Mouse (Mus musculus) embryonic facial prominence, embryonic 11.5 days (tissue): ENCODE results near the gene Tfdp2. TPM values are rescaled to one million over a fixed set of nuclear protein-coding genes. Genes with fewer than 3 reads are reported as not detected.

ENCODE experiments used
- ATAC-seq: fragments of 200-750 bp; cut with Nextera tagmentation; replicated peaks from 2 replicates; pipeline ENCODE4 v1.8.0; 2017; ENCODE audit warnings: low read depth; ENCODE audit not compliant: insufficient number of reproducible peaks, low FRiP score, low TSS enrichment
- DNase-seq: peaks from one replicate; pipeline ENCODE4 v3.0.0-alpha.2; 2015; ENCODE audit warnings: low spot score
- H3K27ac ChIP-seq: fragments of 300-500 bp; sonication (generic); replicated peaks from 2 replicates; pipeline ENCODE4 v1.5.1; 2014; ENCODE audit warnings: mild to moderate bottlenecking, low read depth, low read length, control low read depth
- H3K27me3 ChIP-seq: fragments of 300-500 bp; sonication (generic); 2 replicates; pipeline ENCODE4 v1.6.1; 2014; ENCODE audit warnings: mild to moderate bottlenecking, low read length, moderate library complexity, mixed read lengths; ENCODE audit not compliant: control insufficient read depth, insufficient read depth
- H3K36me3 ChIP-seq: fragments of 300-500 bp; sonication (generic); replicated peaks from 2 replicates; pipeline ENCODE4 v1.6.1; 2014; ENCODE audit warnings: low read depth, mild to moderate bottlenecking, low read length, moderate library complexity, mixed read lengths; ENCODE audit not compliant: control insufficient read depth, insufficient read depth
- H3K4me1 ChIP-seq: fragments of 300-500 bp; sonication (generic); 2 replicates; pipeline ENCODE4 v1.6.1; 2014; ENCODE audit warnings: low read length, mixed read lengths; ENCODE audit not compliant: control insufficient read depth, insufficient read depth
- H3K4me2 ChIP-seq: fragments of 300-500 bp; sonication (generic); 2 replicates; pipeline ENCODE4 v1.6.1; 2014; ENCODE audit warnings: low read depth, mild to moderate bottlenecking, control low read depth, low read length, moderate library complexity
- H3K4me3 ChIP-seq: fragments of 300-500 bp; sonication (generic); 2 replicates; pipeline ENCODE4 v1.5.1; 2014; ENCODE audit warnings: low read depth, low read length, control low read depth
- H3K9ac ChIP-seq: fragments of 300-500 bp; sonication (generic); replicated peaks from 2 replicates; pipeline ENCODE4 v1.6.1; 2014; ENCODE audit warnings: mild to moderate bottlenecking, control low read depth, low read length
- H3K9me3 ChIP-seq: fragments of 300-500 bp; sonication (generic); replicated peaks from 2 replicates; pipeline ENCODE4 v1.6.1; 2016; ENCODE audit warnings: mild to moderate bottlenecking, low read length, inconsistent platforms, mixed read lengths; ENCODE audit not compliant: control insufficient read depth
- WGBS: fragments of 180-500 bp; shearing (Covaris S2); extraction: QIAGEN DNeasy Blood & Tissue Kit; methylation state at CpG from one replicate; pipeline ENCODE4 v1.1.7; 2014; 5-methylcytosine and 5-hydroxymethylcytosine counted together
- polyA plus RNA-seq: library from polyadenylated mRNA; unstranded; fragments of >200 nt; fragmentation: Nextera tagmentation; extraction: Ambion mirVana; gene quantifications from 2 replicates; pipeline ENCODE4 v1.2.1, GENCODE M21; 2014

The Tfdp2 gene
- polyA plus RNA-seq, 1 experiment from 2014 or later = 81.1 TPM

DNA sequence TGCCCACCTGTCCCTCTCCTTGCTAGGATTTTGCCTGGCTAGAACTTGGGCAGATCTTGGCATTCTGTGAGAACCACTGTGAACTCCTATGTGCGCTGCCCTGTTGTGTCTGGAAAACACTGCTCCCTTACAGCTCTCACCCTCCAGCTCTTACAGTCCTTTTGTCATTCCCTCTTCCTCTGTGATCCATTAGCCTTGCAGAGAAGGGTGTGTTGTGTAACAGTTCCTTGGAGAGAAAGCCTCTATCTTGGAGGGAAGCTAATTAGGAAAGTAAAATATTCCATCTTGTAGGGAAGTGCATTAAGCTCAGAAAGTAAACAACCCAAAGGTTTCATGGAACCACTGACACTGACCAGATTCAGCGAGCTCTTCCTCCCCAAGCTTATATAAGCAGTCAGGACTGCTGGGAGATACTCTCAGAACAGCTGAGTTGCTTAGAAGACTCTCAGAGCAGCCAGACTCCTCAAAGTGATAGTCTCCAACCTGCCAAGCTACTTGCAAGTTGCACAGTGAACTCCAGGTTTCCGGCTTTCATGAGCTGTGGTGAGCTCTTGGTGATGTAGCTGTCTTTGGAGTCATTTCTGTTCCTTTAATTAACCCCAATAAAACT lies 17.1 kb downstream of the Tfdp2 start:
- 92% methylated on average over 3 of the region's 3 CpGs for WGBS
- no peaks in the 10 kb centered on the region for H3K36me3 ChIP-seq
- no peak overlapping the region for H3K4me3 ChIP-seq

DNA sequence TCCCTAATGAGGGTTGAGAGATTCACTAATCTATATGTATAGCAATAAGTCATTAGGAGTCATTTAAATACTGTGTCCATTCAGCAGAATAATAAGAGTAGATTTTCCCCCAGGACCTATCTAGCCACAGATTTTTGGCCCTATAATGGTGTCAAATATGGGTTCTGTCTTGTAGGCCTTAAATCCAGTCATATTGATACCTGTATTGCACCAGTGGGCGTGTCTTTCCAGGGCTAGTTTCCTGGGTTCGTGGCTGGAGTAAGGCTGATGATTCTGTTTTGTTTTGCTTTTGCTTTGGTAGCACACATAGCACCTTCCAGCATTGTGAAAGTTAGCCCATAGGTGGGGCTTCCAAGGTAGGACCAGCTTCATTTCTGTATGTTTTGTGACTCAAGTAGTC lies 18.1 kb downstream of the Tfdp2 start:
- no peaks in the 10 kb centered on the region for H3K9me3 ChIP-seq
- no peak overlapping the region for H3K4me3 ChIP-seq
- ATAC-seq = no peak
- H3K27ac ChIP-seq = no peak overlapping the region
- H3K9ac ChIP-seq = no peak overlapping the region
- 87% methylated on average over 2 of the region's 2 CpGs for WGBS
- H3K4me1 ChIP-seq = no peaks in the 10 kb centered on the region
- no peaks in the 10 kb centered on the region for H3K36me3 ChIP-seq
- H3K27me3 ChIP-seq = no peaks in the 10 kb centered on the region
- H3K4me2 ChIP-seq = no peak overlapping the region
- DNase-seq = no peak

More for the DNA sequence above, 17.1 kb downstream of the Tfdp2 start:
- H3K9me3 ChIP-seq = no peaks in the 10 kb centered on the region
- H3K4me1 ChIP-seq = no peaks in the 10 kb centered on the region
- ATAC-seq (no peak), DNase-seq (no peak)
- no peaks in the 10 kb centered on the region for H3K27me3 ChIP-seq
- H3K27ac ChIP-seq = no peak overlapping the region
- H3K9ac ChIP-seq = no peak overlapping the region
- H3K4me2 ChIP-seq = no peak overlapping the region

DNA sequence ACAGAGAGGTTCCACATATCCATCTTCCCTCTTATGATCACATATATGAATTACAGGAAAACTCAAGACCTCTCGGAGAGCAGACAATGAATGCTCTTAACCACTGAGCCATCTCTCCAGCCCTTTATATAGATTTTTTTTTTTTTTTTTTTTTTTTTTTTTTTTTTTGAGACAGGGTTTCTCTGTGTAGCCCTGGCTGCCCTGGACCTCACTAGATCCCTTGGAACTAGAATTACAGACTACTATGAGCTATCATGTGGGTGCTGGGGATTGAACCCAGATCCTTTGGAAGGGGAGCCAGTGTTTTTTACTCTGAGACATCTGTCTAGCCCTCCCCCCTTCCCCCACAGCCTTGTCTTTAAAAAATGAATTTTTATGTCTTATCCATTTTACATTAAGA lies 21.2 kb downstream of the Tfdp2 start:
- WGBS = 90% methylated on average over 1 of the region's 1 CpGs
- H3K27ac ChIP-seq = no peak overlapping the region
- no peak overlapping the region for H3K4me3 ChIP-seq
- no peaks in the 10 kb centered on the region for H3K9me3 ChIP-seq
- ATAC-seq (no peak), DNase-seq (no peak)
- H3K4me1 ChIP-seq = no peaks in the 10 kb centered on the region
- no peaks in the 10 kb centered on the region for H3K27me3 ChIP-seq
- H3K36me3 ChIP-seq = no peaks in the 10 kb centered on the region
- H3K9ac ChIP-seq = no peak overlapping the region
- no peak overlapping the region for H3K4me2 ChIP-seq

DNA sequence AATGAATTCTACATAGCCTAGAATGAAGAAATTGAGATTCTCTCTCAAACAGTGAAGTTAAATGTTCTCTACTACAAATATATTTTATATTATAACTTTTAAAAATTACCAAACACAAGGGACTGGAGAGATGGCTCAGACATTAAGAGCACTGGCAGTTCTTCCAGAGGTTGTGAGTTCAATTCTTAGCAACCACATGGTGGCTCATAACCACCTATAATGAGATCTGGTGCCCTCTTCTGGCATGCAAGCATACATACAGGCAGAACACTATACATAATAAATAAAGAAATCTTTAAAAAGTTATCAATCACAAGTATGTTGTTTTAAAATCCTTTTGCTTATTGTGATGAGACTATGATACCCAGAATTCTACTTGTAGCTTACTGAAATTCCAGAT lies 21.7 kb downstream of the Tfdp2 start:
- no peaks in the 10 kb centered on the region for H3K9me3 ChIP-seq
- no peaks in the 10 kb centered on the region for H3K4me1 ChIP-seq
- H3K4me3 ChIP-seq = no peak overlapping the region
- H3K9ac ChIP-seq = no peak overlapping the region
- H3K27ac ChIP-seq = no peak overlapping the region
- H3K27me3 ChIP-seq = no peaks in the 10 kb centered on the region
- no peak overlapping the region for H3K4me2 ChIP-seq
- no peak for ATAC-seq
- no peaks in the 10 kb centered on the region for H3K36me3 ChIP-seq
- no peak for DNase-seq

DNA sequence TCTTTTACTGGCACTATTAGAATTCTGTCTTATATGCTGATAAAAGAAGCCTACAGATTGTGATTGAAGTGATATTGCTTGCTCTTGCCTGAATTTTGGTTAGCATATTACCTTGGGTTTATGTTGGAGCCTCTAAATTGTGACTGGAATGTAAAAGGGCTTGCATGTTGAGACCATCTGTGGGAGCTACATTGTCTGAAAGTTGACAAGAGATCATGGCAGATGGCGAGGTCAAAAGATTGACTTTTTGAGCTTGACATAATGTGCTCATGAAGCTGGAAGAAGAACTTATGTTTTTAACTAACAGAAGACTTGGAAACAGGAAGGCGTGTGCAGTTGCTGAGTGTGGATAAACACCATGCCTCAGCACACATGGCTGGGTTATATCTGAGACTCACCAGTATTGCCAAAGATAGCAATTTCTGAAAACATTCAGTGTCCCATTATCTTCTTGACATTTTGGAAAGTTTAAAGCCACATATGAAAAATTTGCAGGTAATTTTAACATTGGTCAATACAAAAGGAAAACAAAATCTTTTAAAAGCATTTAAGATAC lies 23.1 kb downstream of the Tfdp2 start:
- Histone ChIP-seq H3K9ac (no peak overlapping the region), H3K4me1 (no peaks in the 10 kb centered on the region), H3K4me3 (no peak overlapping the region), H3K36me3 (no peaks in the 10 kb centered on the region), H3K9me3 (no peaks in the 10 kb centered on the region), H3K4me2 (no peak overlapping the region), H3K27ac (no peak overlapping the region), H3K27me3 (no peaks in the 10 kb centered on the region)
- ATAC-seq (no peak), DNase-seq (no peak)
- 59% methylated on average over 2 of the region's 2 CpGs for WGBS

DNA sequence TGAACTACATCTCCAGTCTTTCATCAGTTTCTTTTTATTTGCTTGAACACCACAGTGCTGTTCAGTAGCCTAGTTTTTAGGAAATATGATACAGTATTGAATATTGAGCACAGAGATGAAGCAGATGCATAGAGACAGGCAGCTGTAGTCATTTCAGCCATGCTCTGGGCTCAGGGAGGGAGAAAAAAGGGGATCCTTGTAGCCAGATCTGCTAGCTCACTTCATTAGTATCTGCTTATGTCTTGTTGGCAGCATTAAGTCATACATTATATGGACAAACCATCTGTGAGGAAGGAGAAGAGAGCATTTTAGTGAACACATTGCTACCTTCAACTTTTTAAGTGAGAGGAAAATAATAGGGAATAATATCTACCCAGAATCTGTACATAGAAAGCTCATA lies 24.3 kb downstream of the Tfdp2 start:
- Histone ChIP-seq H3K27me3 (no peaks in the 10 kb centered on the region), H3K27ac (no peak overlapping the region), H3K4me1 (no peaks in the 10 kb centered on the region), H3K9me3 (no peaks in the 10 kb centered on the region), H3K36me3 (no peaks in the 10 kb centered on the region), H3K9ac (no peak overlapping the region), H3K4me2 (no peak overlapping the region), H3K4me3 (no peak overlapping the region)
- ATAC-seq = no peak
- DNase-seq = no peak

DNA sequence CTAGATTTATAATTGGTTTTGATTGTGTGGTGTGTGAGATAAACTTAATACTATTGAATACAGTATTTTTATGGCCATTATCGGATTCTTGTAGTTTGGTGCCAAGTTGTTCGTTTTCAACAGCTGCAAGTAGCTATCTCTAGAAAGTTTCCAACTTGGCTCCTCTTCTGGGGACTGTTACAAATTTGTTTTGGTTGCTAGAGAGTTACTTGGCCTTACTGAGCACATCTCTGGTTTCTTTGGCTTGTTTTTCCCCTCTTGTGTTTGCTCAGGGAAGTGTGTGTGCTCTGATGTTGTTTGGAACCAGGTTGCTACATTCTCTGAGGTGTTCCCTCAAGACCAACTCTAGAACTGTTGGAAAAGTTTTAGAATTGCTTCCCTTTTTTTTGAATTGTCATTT lies 27.2 kb downstream of the Tfdp2 start:
- H3K36me3 ChIP-seq = no peaks in the 10 kb centered on the region
- H3K9ac ChIP-seq = no peak overlapping the region
- no peak for ATAC-seq
- no peak for DNase-seq
- no peak overlapping the region for H3K4me2 ChIP-seq
- 96% methylated on average over 2 of the region's 2 CpGs for WGBS
- no peak overlapping the region for H3K27ac ChIP-seq
- no peaks in the 10 kb centered on the region for H3K9me3 ChIP-seq
- H3K4me3 ChIP-seq = no peak overlapping the region
- H3K27me3 ChIP-seq = no peaks in the 10 kb centered on the region
- no peaks in the 10 kb centered on the region for H3K4me1 ChIP-seq

DNA sequence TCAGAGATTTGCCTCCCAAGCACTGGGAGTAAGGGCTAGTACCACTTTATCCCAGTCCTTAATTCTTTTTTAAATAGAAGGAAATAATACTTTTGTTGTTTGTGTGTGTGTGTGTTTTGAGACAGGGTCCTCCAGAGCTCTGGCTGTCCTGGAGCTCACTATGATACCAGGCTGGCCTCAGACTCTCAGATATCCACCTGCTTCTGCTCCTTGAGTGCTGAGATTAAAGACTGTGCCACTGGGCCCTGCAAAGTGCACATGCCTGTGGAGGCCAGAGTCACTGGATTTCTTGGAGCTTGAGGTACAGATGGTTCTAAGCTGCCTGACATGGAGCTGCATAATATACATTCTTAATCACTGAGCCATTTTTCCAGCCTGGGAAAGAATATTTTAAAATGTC lies 32.2 kb downstream of the Tfdp2 start:
- H3K9me3 ChIP-seq = no peaks in the 10 kb centered on the region
- H3K4me1 ChIP-seq = no peaks in the 10 kb centered on the region
- H3K36me3 ChIP-seq = no peaks in the 10 kb centered on the region
- no peaks in the 10 kb centered on the region for H3K27me3 ChIP-seq
- ATAC-seq (no peak), DNase-seq (no peak)
- H3K4me3 ChIP-seq = no peak overlapping the region
- H3K9ac ChIP-seq = no peak overlapping the region
- no peak overlapping the region for H3K27ac ChIP-seq
- no peak overlapping the region for H3K4me2 ChIP-seq
